Mouse (Mus musculus): ENCODE results near the gene Rbm47. TPM values are rescaled to one million over a fixed set of nuclear protein-coding genes. Genes with fewer than 3 reads are reported as not detected.

The Rbm47 gene
- polyA plus RNA-seq, 1 experiment from 2014 or later = 79.1 TPM

DNA sequence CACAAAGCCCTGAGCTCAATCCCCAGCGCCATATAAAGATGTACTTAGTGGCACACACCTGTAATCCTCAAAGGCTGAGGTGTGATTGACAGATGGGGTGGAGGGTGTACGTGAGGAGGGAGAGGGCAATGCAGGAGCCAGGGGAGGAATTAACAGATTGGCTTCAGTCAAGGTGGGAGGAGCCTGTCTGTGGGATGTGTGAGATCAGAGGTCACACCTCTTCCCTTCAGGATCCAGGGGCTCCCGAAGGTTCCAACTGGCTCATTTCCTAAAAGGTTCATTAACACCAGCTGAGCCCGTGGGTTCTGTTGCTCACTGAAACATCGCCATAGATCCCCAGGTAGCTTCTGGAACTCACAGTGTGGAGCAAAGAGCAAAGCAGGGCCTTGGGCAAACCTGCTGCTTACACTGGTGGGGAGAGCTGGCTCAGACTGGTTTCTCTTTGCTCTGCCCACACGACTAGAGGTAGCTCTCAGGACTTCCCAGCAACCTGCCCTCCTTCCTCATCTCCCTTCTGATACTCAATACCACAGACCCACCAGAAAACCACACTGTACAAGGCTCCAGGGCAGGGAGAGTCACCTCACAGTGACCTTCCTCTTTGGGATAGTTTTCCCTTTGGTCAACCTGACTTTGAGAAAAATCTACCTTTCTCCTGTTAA lies 33.2 kb downstream of the Rbm47 start:
- Histone ChIP-seq H3K4me3 (replicated peaks; ENCODE audit: low read length) (no peak overlapping the region), H3K9me3 (replicated peaks; ENCODE audit: control insufficient read depth, low read length) (no peaks in the 10 kb centered on the region), H3K36me3 (ENCODE audit: control insufficient read depth, insufficient read depth, low read length) (no peaks in the 10 kb centered on the region), H3K27me3 (ENCODE audit: control insufficient read depth, insufficient read depth, low read length) (no peaks in the 10 kb centered on the region), H3K27ac (ENCODE audit: low read length) (no peak overlapping the region), H3K4me1 (ENCODE audit: control insufficient read depth, insufficient read depth, low read length) (peaks cover 6% of the 10 kb centered on the region), H3K4me2 (ENCODE audit: low read depth, low read length) (no peak overlapping the region), H3K9ac (ENCODE audit: low read length) (no peak overlapping the region)
- WGBS = 31% methylated on average over 6 of the region's 6 CpGs
- ATAC-seq (ENCODE audit: insufficient read depth, low FRiP score) = peak; percentile 63; the same call in 1 of the 2 replicates

- no peaks in the 10 kb centered on the region for H3K9me3 ChIP-seq (replicated peaks; ENCODE audit: control insufficient read depth, low read length)
- H3K4me3 ChIP-seq (replicated peaks; ENCODE audit: low read length) = no peak overlapping the region
- no peaks in the 10 kb centered on the region for H3K36me3 ChIP-seq (ENCODE audit: control insufficient read depth, insufficient read depth, low read length)
- no peak overlapping the region for H3K27ac ChIP-seq (ENCODE audit: low read length)
- WGBS = 62% methylated on average over 6 of the region's 6 CpGs
- no peak for ATAC-seq (ENCODE audit: insufficient read depth, low FRiP score)
- no peak overlapping the region for H3K9ac ChIP-seq (ENCODE audit: low read length)
- H3K4me1 ChIP-seq (ENCODE audit: control insufficient read depth, insufficient read depth, low read length) = peaks cover 6% of the 10 kb centered on the region
- no peaks in the 10 kb centered on the region for H3K27me3 ChIP-seq (ENCODE audit: control insufficient read depth, insufficient read depth, low read length)
- H3K4me2 ChIP-seq (ENCODE audit: low read depth, low read length) = no peak overlapping the region
Observed at GRCm38 (mm10) chr5:66139171-66139570, 33.7 kb downstream of the Rbm47 start.

DNA sequence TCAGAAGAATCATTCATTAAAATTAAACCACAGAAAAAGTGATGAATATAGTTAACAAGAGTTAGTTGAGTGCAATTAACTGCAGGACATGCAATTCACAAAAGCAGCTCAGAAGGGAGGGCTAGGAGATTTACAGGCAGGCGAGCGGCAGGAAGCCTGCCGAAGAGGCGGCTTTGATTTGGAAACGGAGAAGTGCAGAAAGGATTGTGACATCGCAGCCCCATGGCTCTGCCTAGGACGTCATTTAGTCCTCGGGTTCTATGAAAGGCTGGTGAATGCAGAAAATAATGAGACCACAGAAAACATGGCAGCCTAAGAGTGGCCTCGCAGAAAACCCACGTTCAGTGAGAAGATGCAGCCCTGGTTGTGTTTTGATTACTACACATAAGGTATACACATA lies 34.3 kb downstream of the Rbm47 start:
- no peak for ATAC-seq (ENCODE audit: insufficient read depth, low FRiP score)

DNA sequence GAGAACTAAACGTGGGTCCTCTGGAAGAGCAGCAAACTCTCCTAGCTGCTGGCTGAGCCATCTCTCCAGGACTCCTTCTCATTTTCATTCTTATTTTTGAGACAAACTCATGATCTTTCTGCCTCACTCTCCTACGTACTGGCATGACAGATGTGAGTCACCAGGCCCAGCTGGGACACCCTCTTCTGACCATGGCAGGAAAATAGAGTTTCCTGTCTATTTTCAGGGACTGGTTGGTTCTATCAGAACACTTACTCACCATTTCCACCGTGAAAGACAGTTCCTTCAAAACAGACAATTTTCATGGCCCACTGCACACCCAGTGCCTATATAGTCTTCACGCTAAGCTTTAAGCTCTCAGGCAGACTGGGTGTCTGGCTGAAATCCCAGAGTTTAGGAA lies 35.7 kb downstream of the Rbm47 start:
- Histone ChIP-seq H3K9ac (ENCODE audit: low read length) (no peak overlapping the region), H3K27ac (ENCODE audit: low read length) (no peak overlapping the region), H3K4me3 (replicated peaks; ENCODE audit: low read length) (no peak overlapping the region), H3K4me1 (ENCODE audit: control insufficient read depth, insufficient read depth, low read length) (peaks cover 6% of the 10 kb centered on the region), H3K4me2 (ENCODE audit: low read depth, low read length) (no peak overlapping the region), H3K9me3 (replicated peaks; ENCODE audit: control insufficient read depth, low read length) (no peaks in the 10 kb centered on the region), H3K27me3 (ENCODE audit: control insufficient read depth, insufficient read depth, low read length) (no peaks in the 10 kb centered on the region), H3K36me3 (ENCODE audit: control insufficient read depth, insufficient read depth, low read length) (no peaks in the 10 kb centered on the region)
- ATAC-seq (ENCODE audit: insufficient read depth, low FRiP score) = no peak
- 73% methylated on average over 4 of the region's 4 CpGs for WGBS

More for the DNA sequence above, 34.3 kb downstream of the Rbm47 start:
- Histone ChIP-seq H3K9me3 (replicated peaks; ENCODE audit: control insufficient read depth, low read length) (no peaks in the 10 kb centered on the region), H3K27me3 (ENCODE audit: control insufficient read depth, insufficient read depth, low read length) (no peaks in the 10 kb centered on the region), H3K27ac (ENCODE audit: low read length) (no peak overlapping the region), H3K36me3 (ENCODE audit: control insufficient read depth, insufficient read depth, low read length) (no peaks in the 10 kb centered on the region), H3K4me3 (replicated peaks; ENCODE audit: low read length) (no peak overlapping the region), H3K9ac (ENCODE audit: low read length) (no peak overlapping the region), H3K4me1 (ENCODE audit: control insufficient read depth, insufficient read depth, low read length) (peaks cover 6% of the 10 kb centered on the region), H3K4me2 (ENCODE audit: low read depth, low read length) (no peak overlapping the region)
- 42% methylated on average over 10 of the region's 10 CpGs for WGBS

GRCm38 (mm10) chr5:66135853-66136210 lies 37.1 kb downstream of the Rbm47 start:
- Histone ChIP-seq H3K9me3 (replicated peaks; ENCODE audit: control insufficient read depth, low read length) (no peaks in the 10 kb centered on the region), H3K4me3 (replicated peaks; ENCODE audit: low read length) (no peak overlapping the region), H3K27me3 (ENCODE audit: control insufficient read depth, insufficient read depth, low read length) (no peaks in the 10 kb centered on the region), H3K4me1 (ENCODE audit: control insufficient read depth, insufficient read depth, low read length) (peaks cover 6% of the 10 kb centered on the region), H3K27ac (ENCODE audit: low read length) (no peak overlapping the region), H3K9ac (ENCODE audit: low read length) (no peak overlapping the region), H3K36me3 (ENCODE audit: control insufficient read depth, insufficient read depth, low read length) (no peaks in the 10 kb centered on the region), H3K4me2 (ENCODE audit: low read depth, low read length) (no peak overlapping the region)
- ATAC-seq (ENCODE audit: insufficient read depth, low FRiP score) = no peak
- WGBS = 68% methylated on average over 3 of the region's 3 CpGs

- Histone ChIP-seq H3K4me1 (ENCODE audit: control insufficient read depth, insufficient read depth, low read length) (peaks cover 6% of the 10 kb centered on the region), H3K36me3 (ENCODE audit: control insufficient read depth, insufficient read depth, low read length) (no peaks in the 10 kb centered on the region), H3K27me3 (ENCODE audit: control insufficient read depth, insufficient read depth, low read length) (no peaks in the 10 kb centered on the region), H3K4me3 (replicated peaks; ENCODE audit: low read length) (no peak overlapping the region), H3K9ac (ENCODE audit: low read length) (no peak overlapping the region), H3K27ac (ENCODE audit: low read length) (no peak overlapping the region), H3K9me3 (replicated peaks; ENCODE audit: control insufficient read depth, low read length) (no peaks in the 10 kb centered on the region), H3K4me2 (ENCODE audit: low read depth, low read length) (no peak overlapping the region)
- WGBS = 55% methylated on average over 11 of the region's 11 CpGs
- no peak for ATAC-seq (ENCODE audit: insufficient read depth, low FRiP score)
Observed at GRCm38 (mm10) chr5:66135161-66135852, 37.6 kb downstream of the Rbm47 start.

GRCm38 (mm10) chr5:66134578-66134977 lies 38.3 kb downstream of the Rbm47 start:
- no peak for ATAC-seq (ENCODE audit: insufficient read depth, low FRiP score)
- H3K4me1 ChIP-seq (ENCODE audit: control insufficient read depth, insufficient read depth, low read length) = peaks cover 6% of the 10 kb centered on the region
- no peaks in the 10 kb centered on the region for H3K27me3 ChIP-seq (ENCODE audit: control insufficient read depth, insufficient read depth, low read length)
- H3K9me3 ChIP-seq (replicated peaks; ENCODE audit: control insufficient read depth, low read length) = no peaks in the 10 kb centered on the region
- H3K4me3 ChIP-seq (replicated peaks; ENCODE audit: low read length) = no peak overlapping the region
- no peak overlapping the region for H3K27ac ChIP-seq (ENCODE audit: low read length)
- WGBS = 95% methylated on average over 7 of the region's 7 CpGs
- H3K36me3 ChIP-seq (ENCODE audit: control insufficient read depth, insufficient read depth, low read length) = no peaks in the 10 kb centered on the region
- H3K9ac ChIP-seq (ENCODE audit: low read length) = no peak overlapping the region
- no peak overlapping the region for H3K4me2 ChIP-seq (ENCODE audit: low read depth, low read length)

DNA sequence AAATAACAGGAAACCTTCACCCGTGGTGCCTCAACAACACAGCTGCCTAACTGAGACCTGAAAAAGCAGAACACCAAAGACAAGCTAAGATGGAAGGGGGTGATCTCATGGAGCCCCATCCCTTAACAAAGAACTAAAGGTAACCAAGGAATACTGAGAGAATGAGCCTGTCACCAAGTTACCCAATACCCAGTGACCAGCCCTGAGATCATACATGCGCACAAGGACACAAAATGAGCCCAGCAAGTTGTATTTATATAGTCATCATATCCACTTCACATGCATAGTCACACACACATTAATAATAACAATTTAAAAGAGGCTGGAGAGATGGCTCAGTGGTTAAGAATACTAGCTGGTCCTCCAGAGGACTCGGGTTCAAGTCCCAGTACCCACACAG lies 44.0 kb downstream of the Rbm47 start:
- no peak overlapping the region for H3K9ac ChIP-seq (ENCODE audit: low read length)
- H3K4me3 ChIP-seq (replicated peaks; ENCODE audit: low read length) = no peak overlapping the region
- no peak overlapping the region for H3K4me2 ChIP-seq (ENCODE audit: low read depth, low read length)
- no peaks in the 10 kb centered on the region for H3K4me1 ChIP-seq (ENCODE audit: control insufficient read depth, insufficient read depth, low read length)
- no peaks in the 10 kb centered on the region for H3K27me3 ChIP-seq (ENCODE audit: control insufficient read depth, insufficient read depth, low read length)
- 84% methylated on average over 3 of the region's 3 CpGs for WGBS
- no peaks in the 10 kb centered on the region for H3K36me3 ChIP-seq (ENCODE audit: control insufficient read depth, insufficient read depth, low read length)
- no peak overlapping the region for H3K27ac ChIP-seq (ENCODE audit: low read length)
- no peaks in the 10 kb centered on the region for H3K9me3 ChIP-seq (replicated peaks; ENCODE audit: control insufficient read depth, low read length)
- no peak for ATAC-seq (ENCODE audit: insufficient read depth, low FRiP score)

DNA sequence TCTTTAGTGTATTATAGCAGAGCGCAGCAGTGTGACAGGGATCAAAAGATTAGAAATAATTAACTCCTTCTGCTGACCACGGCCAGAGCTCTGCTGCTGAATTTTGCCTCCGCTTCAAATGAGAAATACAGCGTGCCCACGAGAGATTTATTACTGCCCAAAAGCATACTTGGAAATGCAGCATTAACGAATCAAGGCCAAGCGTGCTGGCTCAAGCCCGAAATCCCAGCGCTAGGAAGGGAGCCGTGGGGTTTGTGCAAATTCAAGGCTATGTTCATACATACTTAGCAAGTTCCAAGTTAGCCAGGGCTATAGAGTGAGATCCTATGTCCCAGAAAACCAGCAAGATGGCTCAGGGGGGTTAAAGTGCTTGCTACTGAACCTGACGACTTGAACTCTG lies 47.5 kb downstream of the Rbm47 start:
- no peaks in the 10 kb centered on the region for H3K4me1 ChIP-seq (ENCODE audit: control insufficient read depth, insufficient read depth, low read length)
- no peaks in the 10 kb centered on the region for H3K36me3 ChIP-seq (ENCODE audit: control insufficient read depth, insufficient read depth, low read length)
- 65% methylated on average over 11 of the region's 11 CpGs for WGBS
- H3K27me3 ChIP-seq (ENCODE audit: control insufficient read depth, insufficient read depth, low read length) = no peaks in the 10 kb centered on the region
- no peak for ATAC-seq (ENCODE audit: insufficient read depth, low FRiP score)
- H3K9ac ChIP-seq (ENCODE audit: low read length) = 0 out of 2 replicates have a peak overlapping the region, but pooled peaks have one; percentile 3
- no peak overlapping the region for H3K27ac ChIP-seq (ENCODE audit: low read length)
- H3K4me2 ChIP-seq (ENCODE audit: low read depth, low read length) = 0 out of 2 replicates have a peak overlapping the region, but pooled peaks have one; percentile 8
- no peak overlapping the region for H3K4me3 ChIP-seq (replicated peaks; ENCODE audit: low read length)
- H3K9me3 ChIP-seq (replicated peaks; ENCODE audit: control insufficient read depth, low read length) = no peaks in the 10 kb centered on the region
